Mouse (Mus musculus) limb, embryonic 15.5 days (tissue): ENCODE results near the gene Zfhx3. TPM values are rescaled to one million over a fixed set of nuclear protein-coding genes. Genes with fewer than 3 reads are reported as not detected.

Experiments used
- ATAC-seq: fragments of 200-750 bp; cut with Nextera tagmentation; 2 replicates; pipeline ENCODE4 v1.8.0; 2017; ENCODE audit warnings: low read depth, moderate TSS enrichment; ENCODE audit not compliant: insufficient number of reproducible peaks, low FRiP score, low TSS enrichment
- H3K27ac ChIP-seq: fragments of 300-500 bp; sonication (generic); 2 replicates; pipeline ENCODE4 v1.5.1; 2015; ENCODE audit warnings: moderate library complexity, mild to moderate bottlenecking, inconsistent platforms
- H3K27me3 ChIP-seq: fragments of 300-500 bp; sonication (generic); 2 replicates; pipeline ENCODE4 v1.6.1; 2015; ENCODE audit warnings: inconsistent platforms
- H3K36me3 ChIP-seq: fragments of 300-500 bp; sonication (generic); 2 replicates; pipeline ENCODE4 v1.6.1; 2015; ENCODE audit warnings: inconsistent platforms
- H3K4me1 ChIP-seq: fragments of 300-500 bp; sonication (generic); 2 replicates; pipeline ENCODE4 v1.6.1; 2015; ENCODE audit warnings: inconsistent platforms
- H3K4me2 ChIP-seq: fragments of 300-500 bp; sonication (generic); 2 replicates; pipeline ENCODE4 v1.6.1; 2015; ENCODE audit warnings: mild to moderate bottlenecking, inconsistent platforms
- H3K4me3 ChIP-seq: fragments of 300-500 bp; sonication (generic); 2 replicates; pipeline ENCODE4 v1.5.1; 2015; ENCODE audit warnings: mild to moderate bottlenecking, inconsistent platforms
- H3K9ac ChIP-seq: fragments of 300-500 bp; sonication (generic); 2 replicates; pipeline ENCODE4 v1.6.1; 2015; ENCODE audit warnings: inconsistent platforms
- H3K9me3 ChIP-seq: fragments of 300-500 bp; sonication (generic); 2 replicates; pipeline ENCODE4 v1.6.1; 2016; ENCODE audit warnings: inconsistent platforms
- whole genome bisulfite sequencing: fragments of 180-500 bp; shearing (Covaris S2); methylation state at CpG from one replicate; pipeline ENCODE4 v1.1.7; 2015; 5-methylcytosine and 5-hydroxymethylcytosine counted together
- polyA plus RNA-seq: library from polyadenylated mRNA; unstranded; fragments of >200 nt; fragmentation: Nextera tagmentation; extraction: Ambion mirVana; gene quantifications from 2 replicates; pipeline ENCODE4 v1.2.1, GENCODE M21; 2015

The Zfhx3 gene
- polyA plus RNA-seq, 1 experiment from 2014 or later, result 19.3 TPM

DNA sequence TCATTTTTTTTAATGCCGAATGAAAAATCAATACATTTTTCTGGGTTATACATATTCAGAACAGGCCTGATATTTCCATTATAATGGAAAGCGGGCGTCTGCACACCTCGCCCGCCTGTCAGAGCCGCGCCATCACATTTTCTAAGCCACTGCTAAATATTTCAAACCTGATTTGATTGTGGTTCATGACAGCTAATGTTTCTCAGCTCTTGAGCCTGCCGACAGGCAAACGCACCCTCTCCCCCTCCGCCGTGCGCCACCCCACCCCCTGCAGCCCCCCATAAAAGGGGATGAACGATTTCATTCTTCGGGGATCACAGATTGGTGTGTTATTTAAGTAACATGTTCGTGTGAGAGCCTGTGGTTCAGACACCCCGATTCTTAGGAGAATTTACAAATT, 966.1 kb downstream of the Zfhx3 start:
- WGBS, result 65% methylated on average over 16 of the region's 16 CpGs
- Histone ChIP-seq H3K4me1 (peaks cover 23% of the 10 kb centered on the region), H3K27me3 (no peaks in the 10 kb centered on the region), H3K4me3 (no peak overlapping the region), H3K4me2 (no peak overlapping the region), H3K36me3 (no peaks in the 10 kb centered on the region), H3K9me3 (no peaks in the 10 kb centered on the region), H3K27ac (no peak overlapping the region), H3K9ac (no peak overlapping the region)
- no peak for ATAC-seq

DNA sequence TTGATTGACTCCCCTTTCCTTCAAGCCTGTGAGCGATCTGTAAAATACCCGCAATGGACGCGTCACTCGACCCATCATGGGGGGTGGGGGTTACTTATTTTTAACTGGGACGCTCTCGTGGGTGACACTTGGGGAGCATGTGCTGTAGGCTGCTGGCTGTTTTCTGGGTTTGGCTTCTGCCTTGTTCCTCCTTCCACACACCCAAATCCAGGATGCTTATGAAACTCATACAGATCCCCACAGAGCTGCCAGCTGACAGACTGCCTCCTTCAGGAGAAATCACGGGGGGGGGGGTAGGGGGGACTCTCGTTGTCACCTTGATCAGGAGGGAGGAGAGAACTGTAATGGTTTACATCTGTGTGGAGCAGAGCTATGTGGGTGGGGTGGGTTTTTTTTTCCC, 966.6 kb downstream of the Zfhx3 start:
- Histone ChIP-seq H3K4me3 (no peak overlapping the region), H3K36me3 (no peaks in the 10 kb centered on the region), H3K27me3 (no peaks in the 10 kb centered on the region), H3K27ac (no peak overlapping the region; the same call in 1 of the 2 replicates), H3K4me1 (peaks cover 19% of the 10 kb centered on the region), H3K9ac (no peak overlapping the region), H3K4me2 (no peak overlapping the region), H3K9me3 (no peaks in the 10 kb centered on the region)
- no peak for ATAC-seq
- 60% methylated on average over 9 of the region's 9 CpGs for WGBS

DNA sequence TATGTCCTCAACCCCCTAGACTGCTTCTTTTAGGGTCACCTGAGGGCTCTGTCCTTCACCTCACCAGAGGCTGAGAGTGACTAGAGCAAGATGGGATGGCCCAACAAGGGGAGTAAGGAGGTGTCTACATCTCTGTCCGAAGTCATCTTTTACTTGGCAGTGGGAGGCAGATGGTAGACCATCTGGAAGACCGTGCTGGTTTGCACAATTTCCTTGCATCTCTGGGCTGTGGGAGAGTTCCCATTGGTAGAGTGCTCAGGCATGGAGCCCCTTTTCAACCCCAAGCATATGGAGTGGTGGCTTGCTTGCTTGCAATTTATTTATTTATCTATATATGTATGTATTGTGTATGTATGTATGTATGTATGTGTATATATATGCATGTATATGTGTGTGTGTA, 967.0 kb downstream of the Zfhx3 start:
- Histone ChIP-seq H3K4me3 (no peak overlapping the region), H3K4me1 (peaks cover 15% of the 10 kb centered on the region), H3K27me3 (no peaks in the 10 kb centered on the region), H3K27ac (no peak overlapping the region; the same call in 1 of the 2 replicates), H3K9ac (no peak overlapping the region), H3K4me2 (no peak overlapping the region), H3K9me3 (no peaks in the 10 kb centered on the region), H3K36me3 (no peaks in the 10 kb centered on the region)
- 67% methylated on average over 2 of the region's 2 CpGs for WGBS
- ATAC-seq, result no peak

DNA sequence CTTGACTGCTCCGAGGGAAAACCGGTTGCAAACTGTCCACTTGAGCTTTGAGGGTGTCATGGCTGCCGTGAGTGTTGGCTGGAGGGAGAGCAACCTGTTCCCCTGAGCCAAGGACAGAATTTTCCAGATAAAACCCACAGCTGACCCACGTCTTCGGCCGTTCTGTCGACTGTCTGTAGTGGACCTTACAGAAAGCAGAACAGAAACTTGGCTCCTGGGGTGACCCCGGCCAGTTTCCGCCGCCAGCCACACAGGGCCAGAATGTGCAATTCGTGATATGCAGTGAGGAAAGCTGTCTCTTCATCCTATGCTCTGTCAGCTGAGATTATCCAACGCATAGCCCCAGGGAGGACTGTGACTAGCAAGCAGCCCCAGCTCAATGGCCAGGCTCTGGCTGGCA, 968.4 kb downstream of the Zfhx3 start:
- Histone ChIP-seq H3K9ac (no peak overlapping the region), H3K4me2 (no peak overlapping the region), H3K27ac (peak overlapping the region; percentile 22; the same call in 1 of the 2 replicates), H3K4me3 (no peak overlapping the region), H3K36me3 (no peaks in the 10 kb centered on the region), H3K4me1 (peaks cover 21% of the 10 kb centered on the region), H3K9me3 (no peaks in the 10 kb centered on the region), H3K27me3 (no peaks in the 10 kb centered on the region)
- ATAC-seq, result 0 out of 2 replicates have a peak, but pooled peaks have one; percentile 23
- WGBS, result 77% methylated on average over 12 of the region's 12 CpGs

DNA sequence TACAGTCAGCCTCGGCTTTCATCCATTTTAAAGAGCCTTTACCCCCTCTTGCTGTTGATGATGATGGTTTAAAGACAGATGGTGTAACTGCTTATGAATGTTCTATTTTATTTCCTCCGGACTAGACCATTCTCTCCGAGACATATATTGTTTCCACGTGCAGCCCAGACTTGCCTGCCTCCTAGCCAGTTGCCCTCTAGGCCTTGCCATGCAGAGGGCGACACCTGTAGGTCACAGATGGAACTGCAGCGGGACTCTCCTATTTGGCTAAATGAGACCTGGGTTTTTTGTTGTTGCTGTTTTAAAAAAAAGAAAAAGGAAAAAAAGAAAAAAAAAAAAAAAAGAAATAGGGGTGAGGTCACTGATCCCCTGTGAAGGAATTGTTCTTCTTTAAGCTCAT, 969.1 kb downstream of the Zfhx3 start:
- H3K27ac ChIP-seq, result 0 out of 2 replicates have a peak overlapping the region, but pooled peaks have one; percentile 22
- H3K4me3 ChIP-seq, result no peak overlapping the region
- no peak overlapping the region for H3K4me2 ChIP-seq
- no peak overlapping the region for H3K9ac ChIP-seq
- H3K4me1 ChIP-seq, result peaks cover 25% of the 10 kb centered on the region
- WGBS, result 2% methylated on average over 6 of the region's 6 CpGs
- H3K9me3 ChIP-seq, result no peaks in the 10 kb centered on the region
- H3K36me3 ChIP-seq, result peaks cover 2% of the 10 kb centered on the region; the same call in 1 of the 2 replicates
- no peak for ATAC-seq
- H3K27me3 ChIP-seq, result no peaks in the 10 kb centered on the region

DNA sequence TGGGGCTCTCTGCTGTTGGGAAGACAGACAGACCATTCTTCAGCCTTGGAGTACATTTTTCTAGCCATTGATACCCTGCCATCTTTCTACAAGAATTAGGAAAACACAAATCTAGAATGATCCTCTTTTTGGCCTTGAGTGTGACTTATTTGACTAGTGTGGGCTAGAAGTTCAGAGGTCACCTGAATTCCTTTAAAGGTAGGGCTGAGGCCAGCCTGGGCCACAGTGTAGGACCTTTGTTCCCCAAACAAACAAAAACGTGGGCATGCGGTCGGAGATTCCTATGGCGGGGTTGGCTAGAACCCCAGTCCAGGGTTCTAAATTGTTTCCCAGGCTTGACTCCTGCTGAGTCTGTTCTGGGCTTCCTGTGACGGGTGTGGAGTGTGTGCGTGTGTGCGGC, 970.6 kb downstream of the Zfhx3 start:
- Histone ChIP-seq H3K4me1 (peaks cover 25% of the 10 kb centered on the region), H3K9ac (no peak overlapping the region), H3K9me3 (no peaks in the 10 kb centered on the region), H3K27ac (no peak overlapping the region), H3K4me3 (no peak overlapping the region), H3K27me3 (no peaks in the 10 kb centered on the region), H3K36me3 (peaks cover 6% of the 10 kb centered on the region; the same call in 1 of the 2 replicates), H3K4me2 (no peak overlapping the region)
- WGBS, result 89% methylated on average over 7 of the region's 7 CpGs
- no peak for ATAC-seq

DNA sequence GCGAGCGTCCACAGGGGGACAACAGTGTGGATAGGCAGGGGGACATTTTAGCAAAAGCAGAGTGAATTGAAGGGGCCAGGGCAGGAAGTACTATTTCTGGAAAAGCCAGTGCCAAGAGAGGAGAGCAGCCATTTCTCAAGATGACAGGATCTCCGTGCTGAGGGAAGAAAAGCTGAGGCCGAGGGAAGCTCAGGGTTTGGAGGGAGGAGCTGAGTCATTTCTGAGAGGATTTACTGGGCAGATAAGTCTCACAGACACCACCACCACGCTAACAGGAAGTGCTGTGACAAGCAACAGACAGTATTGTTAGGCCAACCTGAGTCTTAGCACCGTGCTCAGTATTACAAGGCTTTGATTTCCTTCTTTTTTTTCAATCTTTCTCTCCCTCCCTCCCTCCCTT, 973.0 kb downstream of the Zfhx3 start:
- H3K27me3 ChIP-seq, result no peaks in the 10 kb centered on the region
- H3K9ac ChIP-seq, result no peak overlapping the region
- no peak overlapping the region for H3K4me2 ChIP-seq
- H3K4me3 ChIP-seq, result no peak overlapping the region
- H3K27ac ChIP-seq, result peak overlapping the region; percentile 38; the same call in 1 of the 2 replicates
- peaks cover 6% of the 10 kb centered on the region; the same call in 1 of the 2 replicates for H3K36me3 ChIP-seq
- peaks cover 18% of the 10 kb centered on the region for H3K4me1 ChIP-seq
- 46% methylated on average over 6 of the region's 6 CpGs for WGBS
- no peaks in the 10 kb centered on the region for H3K9me3 ChIP-seq
- no peak for ATAC-seq

DNA sequence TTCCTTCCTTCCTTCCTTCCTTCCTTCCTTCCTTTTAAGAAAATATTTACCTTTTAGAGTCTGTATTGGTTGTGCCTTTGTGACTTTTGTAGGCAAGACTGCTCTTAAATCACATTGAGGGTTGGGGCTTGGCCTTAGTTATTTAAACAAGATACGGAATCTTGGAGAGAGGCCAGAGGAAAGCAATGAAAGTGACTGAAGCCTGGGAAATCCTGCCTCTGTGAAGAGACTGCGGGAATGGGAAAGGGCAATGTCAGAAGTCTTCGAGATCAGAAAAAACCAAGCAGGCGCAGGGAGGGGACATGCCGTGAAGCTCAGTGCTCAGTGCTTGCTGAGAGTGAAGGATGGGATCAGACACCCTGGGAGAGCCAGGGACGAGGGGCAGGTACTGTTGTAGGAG, 973.4 kb downstream of the Zfhx3 start:
- H3K4me1 ChIP-seq, result peaks cover 13% of the 10 kb centered on the region
- ATAC-seq, result no peak
- peak overlapping the region; percentile 57; the same call in 1 of the 2 replicates for H3K27ac ChIP-seq
- 47% methylated on average over 6 of the region's 6 CpGs for WGBS
- H3K9me3 ChIP-seq, result no peaks in the 10 kb centered on the region
- peaks cover 6% of the 10 kb centered on the region; the same call in 1 of the 2 replicates for H3K36me3 ChIP-seq
- no peak overlapping the region for H3K4me3 ChIP-seq
- no peak overlapping the region for H3K9ac ChIP-seq
- H3K27me3 ChIP-seq, result no peaks in the 10 kb centered on the region
- no peak overlapping the region for H3K4me2 ChIP-seq

DNA sequence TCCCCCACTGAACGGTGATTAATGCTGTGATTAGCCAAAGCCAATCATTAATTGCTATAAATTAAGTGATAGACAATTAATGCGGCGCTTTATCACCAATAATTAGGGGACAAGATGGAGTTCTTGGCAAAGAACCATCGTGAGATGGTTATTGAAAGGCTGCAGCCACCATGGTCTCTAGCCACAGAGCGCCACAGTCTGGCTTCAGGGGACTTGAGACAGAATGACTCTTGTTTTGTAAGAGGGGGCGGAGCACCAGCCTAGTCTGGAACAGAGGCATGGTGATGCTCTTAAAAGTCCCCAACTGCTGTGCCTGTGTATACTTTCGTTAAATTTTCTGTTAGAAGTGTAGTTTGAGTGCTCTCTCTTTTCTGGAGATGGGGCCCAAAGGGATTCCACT, 977.7 kb downstream of the Zfhx3 start:
- Histone ChIP-seq H3K9ac (no peak overlapping the region), H3K4me1 (peaks cover 20% of the 10 kb centered on the region), H3K9me3 (no peaks in the 10 kb centered on the region), H3K27me3 (no peaks in the 10 kb centered on the region), H3K36me3 (peaks cover 6% of the 10 kb centered on the region; the same call in 1 of the 2 replicates), H3K4me3 (no peak overlapping the region), H3K27ac (no peak overlapping the region), H3K4me2 (no peak overlapping the region)
- 77% methylated on average over 7 of the region's 7 CpGs for WGBS
- no peak for ATAC-seq

DNA sequence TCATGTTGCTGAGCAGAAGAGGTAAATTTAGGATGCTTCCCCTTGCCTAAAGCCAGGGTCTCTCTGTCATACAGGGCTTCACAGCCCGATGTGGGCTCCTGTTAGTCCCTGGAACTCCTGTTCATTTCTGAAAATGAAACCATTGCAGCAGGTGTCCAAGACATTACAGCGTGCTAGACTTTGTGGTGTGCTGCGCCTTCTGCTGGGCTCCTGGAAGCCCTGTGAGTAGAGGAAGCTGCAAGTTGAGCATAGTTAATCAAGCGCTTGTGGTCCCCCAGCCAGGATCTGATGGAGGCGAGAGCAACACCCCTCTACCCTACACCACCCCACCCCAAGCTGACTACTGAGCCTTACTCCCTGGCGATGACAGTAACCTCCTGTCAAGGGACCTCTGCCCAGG, 980.7 kb downstream of the Zfhx3 start:
- peaks cover 21% of the 10 kb centered on the region for H3K4me1 ChIP-seq
- H3K36me3 ChIP-seq, result no peaks in the 10 kb centered on the region
- WGBS, result 88% methylated on average over 6 of the region's 6 CpGs
- H3K4me2 ChIP-seq, result no peak overlapping the region
- no peak for ATAC-seq
- no peak overlapping the region for H3K27ac ChIP-seq
- no peak overlapping the region for H3K4me3 ChIP-seq
- H3K9me3 ChIP-seq, result no peaks in the 10 kb centered on the region
- no peak overlapping the region for H3K9ac ChIP-seq
- no peaks in the 10 kb centered on the region for H3K27me3 ChIP-seq

DNA sequence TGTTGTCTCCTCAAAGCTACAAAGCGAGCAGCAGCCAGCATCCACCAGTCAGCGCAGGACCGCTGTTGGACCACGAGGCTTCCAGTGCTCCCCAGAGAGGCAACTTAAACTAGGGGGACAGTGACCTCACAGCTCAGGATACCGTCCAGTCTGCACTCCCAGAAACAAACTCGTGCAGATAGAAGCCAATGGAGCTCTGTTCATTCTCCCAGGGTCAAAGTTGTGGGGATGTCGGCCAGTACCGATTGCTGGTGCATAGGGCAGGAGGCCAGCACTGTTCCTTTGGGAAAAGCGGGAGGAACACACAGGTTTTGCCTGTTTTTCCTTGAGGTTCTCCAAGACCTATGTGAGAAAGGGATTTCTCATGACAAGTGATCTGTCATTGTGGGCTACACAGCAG, 982.1 kb downstream of the Zfhx3 start:
- 85% methylated on average over 9 of the region's 9 CpGs for WGBS

DNA sequence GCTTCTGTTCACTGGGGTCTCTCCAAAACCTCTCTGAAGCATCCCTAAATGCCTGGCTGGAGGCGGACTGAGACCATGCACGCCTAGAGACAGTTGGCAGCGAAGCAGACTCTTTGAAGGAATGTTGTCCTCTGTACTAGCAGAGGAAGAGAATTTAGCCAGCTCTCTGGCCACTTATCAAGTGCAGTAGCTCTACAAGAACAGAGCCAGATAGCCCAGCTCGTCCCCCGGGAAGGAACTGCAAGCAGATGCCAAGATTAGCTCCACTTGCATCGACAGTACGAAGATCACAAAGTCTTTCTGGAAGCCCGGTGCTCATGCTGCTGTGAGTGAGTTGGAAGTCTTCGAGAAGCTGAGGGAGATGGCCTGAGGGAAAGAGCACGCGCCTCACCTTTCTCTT, 983.7 kb downstream of the Zfhx3 start:
- H3K36me3 ChIP-seq, result no peaks in the 10 kb centered on the region
- H3K9ac ChIP-seq, result no peak overlapping the region
- H3K27ac ChIP-seq, result no peak overlapping the region; the same call in 1 of the 2 replicates
- H3K4me3 ChIP-seq, result no peak overlapping the region
- H3K4me1 ChIP-seq, result peaks cover 23% of the 10 kb centered on the region
- no peak overlapping the region for H3K4me2 ChIP-seq
- H3K27me3 ChIP-seq, result no peaks in the 10 kb centered on the region
- ATAC-seq, result no peak
- WGBS, result 40% methylated on average over 11 of the region's 11 CpGs
- no peaks in the 10 kb centered on the region for H3K9me3 ChIP-seq

More for the DNA sequence above, 982.1 kb downstream of the Zfhx3 start:
- peaks cover 21% of the 10 kb centered on the region for H3K4me1 ChIP-seq
- H3K4me2 ChIP-seq, result no peak overlapping the region
- H3K9me3 ChIP-seq, result no peaks in the 10 kb centered on the region
- no peaks in the 10 kb centered on the region for H3K27me3 ChIP-seq
- H3K9ac ChIP-seq, result no peak overlapping the region
- H3K27ac ChIP-seq, result no peak overlapping the region
- H3K36me3 ChIP-seq, result no peaks in the 10 kb centered on the region
- no peak for ATAC-seq
- H3K4me3 ChIP-seq, result no peak overlapping the region

DNA sequence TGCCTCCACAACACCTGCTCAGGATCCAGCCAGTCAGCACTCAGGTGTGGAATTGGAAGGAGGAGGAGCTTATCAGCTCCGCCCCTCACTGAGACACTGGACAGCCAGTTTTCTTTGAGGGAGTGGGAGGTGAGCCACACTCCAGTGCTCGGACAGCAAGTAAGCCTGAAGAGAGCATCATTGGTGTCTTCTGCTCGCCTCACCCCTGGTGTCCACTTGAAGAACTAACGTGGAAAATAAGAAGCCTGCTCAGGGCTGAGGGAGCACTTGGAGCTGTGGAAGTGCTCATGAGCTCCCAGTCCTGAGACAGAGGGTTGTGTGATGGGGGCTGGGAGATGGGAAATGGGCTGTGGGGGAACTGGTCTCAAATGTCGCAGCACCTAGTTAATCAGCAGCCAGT, 988.2 kb downstream of the Zfhx3 start:
- WGBS, result 58% methylated on average over 5 of the region's 5 CpGs
- no peak for ATAC-seq
- H3K4me1 ChIP-seq, result peaks cover 12% of the 10 kb centered on the region
- H3K36me3 ChIP-seq, result peaks cover 14% of the 10 kb centered on the region
- H3K27me3 ChIP-seq, result no peaks in the 10 kb centered on the region
- H3K9me3 ChIP-seq, result no peaks in the 10 kb centered on the region
- no peak overlapping the region for H3K4me3 ChIP-seq
- no peak overlapping the region for H3K4me2 ChIP-seq
- H3K27ac ChIP-seq, result no peak overlapping the region
- no peak overlapping the region for H3K9ac ChIP-seq
